Mouse (Mus musculus): ENCODE measurements around the gene Npw.

- TF ChIP-seq CTCF (IDR thresholded peaks at IDR 0.05; ENCODE audit: borderline replicate concordance, insufficient read depth, low read depth, low read length) (no peak), POLR2A (IDR thresholded peaks at IDR 0.05; ENCODE audit: borderline replicate concordance, insufficient read depth, low read length) (no peak)
Measured at GRCm38 (mm10) chr17:24640581-24640980, 17.7 kb downstream of the Npw start.

Data from cerebellum, adult 2 months (tissue).